Mouse (Mus musculus) limb, embryonic 13.5 days (tissue): ENCODE data around the gene Brd2. TPM values are rescaled to one million over a fixed set of nuclear protein-coding genes. Genes with fewer than 3 reads are reported as not detected.

Source experiments
- ATAC-seq: fragments of 200-750 bp; cut with Nextera tagmentation; 2 replicates; pipeline ENCODE4 v1.8.0; 2017; ENCODE audit warnings: low read depth, moderate number of reproducible peaks, moderate TSS enrichment; ENCODE audit not compliant: low FRiP score
- H3K27ac ChIP-seq: fragments of 300-500 bp; sonication (generic); 2 replicates; pipeline ENCODE4 v1.5.1; 2015; ENCODE audit warnings: inconsistent platforms, mild to moderate bottlenecking, moderate library complexity
- H3K27me3 ChIP-seq: fragments of 300-500 bp; sonication (generic); 2 replicates; pipeline ENCODE4 v1.6.1; 2015; ENCODE audit warnings: mild to moderate bottlenecking, inconsistent platforms
- H3K36me3 ChIP-seq: fragments of 300-500 bp; sonication (generic); 2 replicates; pipeline ENCODE4 v1.6.1; 2015; ENCODE audit warnings: inconsistent platforms, mild to moderate bottlenecking, moderate library complexity
- H3K4me1 ChIP-seq: fragments of 300-500 bp; sonication (generic); 2 replicates; pipeline ENCODE4 v1.6.1; 2015; ENCODE audit warnings: inconsistent platforms
- H3K4me2 ChIP-seq: fragments of 300-500 bp; sonication (generic); replicated peaks from 2 replicates; pipeline ENCODE4 v1.6.1; 2015; ENCODE audit warnings: inconsistent platforms, mild to moderate bottlenecking, moderate library complexity
- H3K4me3 ChIP-seq: fragments of 300-500 bp; sonication (generic); 2 replicates; pipeline ENCODE4 v1.5.1; 2015; ENCODE audit warnings: moderate library complexity, mild to moderate bottlenecking, inconsistent platforms
- H3K9ac ChIP-seq: fragments of 300-500 bp; sonication (generic); 2 replicates; pipeline ENCODE4 v1.6.1; 2015; ENCODE audit warnings: mild to moderate bottlenecking, inconsistent platforms
- H3K9me3 ChIP-seq: fragments of 300-500 bp; sonication (generic); 2 replicates; pipeline ENCODE4 v1.6.1; 2016; ENCODE audit warnings: inconsistent platforms
- WGBS: fragments of 180-500 bp; shearing (Covaris S2); methylation state at CpG from one replicate; pipeline ENCODE4 v1.1.7; 2015; 5-methylcytosine and 5-hydroxymethylcytosine counted together
- polyA plus RNA-seq: library from polyadenylated mRNA; unstranded; fragments of >200 nt; fragmentation: Nextera tagmentation; extraction: Ambion mirVana; gene quantifications from 2 replicates; pipeline ENCODE4 v1.2.1, GENCODE M21; 2015

Gene Brd2
- polyA plus RNA-seq, 1 experiment from 2014 or later, result 133 TPM

DNA sequence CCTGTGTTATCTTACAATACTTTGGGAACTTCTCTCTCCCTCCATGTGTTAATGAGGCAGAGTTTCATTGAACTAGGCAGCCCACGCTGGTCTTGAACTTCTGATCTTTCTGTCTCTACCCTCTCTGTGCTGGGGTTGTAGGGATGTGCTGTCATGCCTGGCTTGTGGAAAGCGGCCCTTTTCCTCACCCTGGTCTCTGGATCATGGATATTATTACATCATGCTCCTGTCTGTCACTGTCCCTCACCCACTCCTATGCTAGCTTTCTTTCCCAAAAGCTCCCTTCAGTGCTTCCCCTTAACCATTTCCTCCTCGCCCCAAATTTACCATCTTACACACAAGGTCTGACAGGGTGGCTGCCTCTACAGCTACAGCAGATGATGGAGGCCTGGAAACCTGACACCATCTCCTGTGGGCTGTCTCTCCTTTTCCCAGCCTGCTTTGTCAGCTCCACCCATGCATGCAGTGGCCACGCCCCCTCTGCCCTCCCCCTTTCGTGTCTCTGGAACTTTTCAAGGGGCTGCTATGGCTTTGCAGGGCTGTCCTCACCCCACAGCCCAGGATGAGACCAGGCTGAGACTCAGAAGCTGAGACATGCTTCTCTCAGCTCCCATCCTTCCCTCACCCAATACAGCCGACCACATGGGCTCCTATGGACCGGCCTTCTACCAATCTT, 29.1 kb downstream of the Brd2 start:
- peak; percentile 83 for ATAC-seq
- H3K4me1 ChIP-seq, result peaks cover 6% of the 10 kb centered on the region
- H3K4me2 ChIP-seq, result peak overlapping the region; percentile 43
- H3K4me3 ChIP-seq, result peak overlapping the region; percentile 12; the same call in 1 of the 2 replicates
- H3K27ac ChIP-seq, result no peak overlapping the region
- no peaks in the 10 kb centered on the region for H3K27me3 ChIP-seq
- 27% methylated on average over 7 of the region's 7 CpGs for WGBS
- H3K9me3 ChIP-seq, result no peaks in the 10 kb centered on the region
- H3K36me3 ChIP-seq, result no peaks in the 10 kb centered on the region
- H3K9ac ChIP-seq, result no peak overlapping the region

DNA sequence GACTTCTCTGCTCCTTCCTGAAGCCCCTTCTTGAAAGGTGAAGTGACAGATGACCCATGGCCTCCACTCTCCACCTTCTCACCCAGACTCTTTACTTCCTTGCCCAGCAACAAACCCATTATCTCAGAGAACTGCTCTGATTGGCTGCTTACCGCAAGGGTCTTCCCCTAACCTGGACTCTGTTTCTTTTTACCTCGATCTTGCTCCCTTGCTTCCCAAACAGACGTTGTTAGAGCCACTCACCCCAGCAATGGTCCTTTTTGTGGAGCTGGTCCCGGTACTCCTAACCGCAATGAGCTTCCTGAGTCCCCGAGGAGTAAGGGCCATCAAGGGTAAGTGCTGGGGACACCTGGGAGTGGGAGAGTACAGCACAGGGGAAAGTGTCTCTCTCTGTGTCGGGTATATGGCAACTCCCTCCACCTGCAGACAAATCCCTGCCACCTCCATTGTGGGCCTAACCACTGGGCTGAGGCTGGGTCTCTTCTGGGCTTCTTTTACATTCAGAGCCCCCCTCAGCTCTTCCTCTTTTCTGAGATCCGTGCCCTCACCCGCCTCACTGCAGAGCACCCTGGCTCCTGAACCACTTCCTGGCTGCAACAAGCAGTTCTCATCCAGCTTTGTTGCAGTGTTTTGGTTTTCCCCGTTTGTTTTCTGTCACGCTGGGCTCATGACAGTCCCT, 30.1 kb downstream of the Brd2 start, which contains the start of gene H2-Oa:
Gene H2-Oa, plus strand, starts transcription at position 144 of the 679 bp plus-strand sequence.
- Histone ChIP-seq H3K9me3 (no peaks in the 10 kb centered on the region), H3K4me2 (no peak within 1 kb of the TSS), H3K36me3 (no peaks in the 10 kb centered on the region), H3K4me1 (peaks cover 6% of the 10 kb centered on the region), H3K9ac (no peak within 1 kb of the TSS), H3K27me3 (no peaks in the 10 kb centered on the region), H3K4me3 (no peak within 1 kb of the TSS), H3K27ac (no peak within 1 kb of the TSS)
- WGBS, result 28% methylated on average over 11 of the region's 11 CpGs
- no peak for ATAC-seq

GRCm38 (mm10) chr17:34090923-34091322, 31.5 kb downstream of the Brd2 start:
- Histone ChIP-seq H3K27me3 (no peaks in the 10 kb centered on the region), H3K9ac (no peak overlapping the region), H3K4me2 (no peak overlapping the region), H3K27ac (no peak overlapping the region), H3K36me3 (no peaks in the 10 kb centered on the region), H3K9me3 (no peaks in the 10 kb centered on the region), H3K4me1 (peaks cover 6% of the 10 kb centered on the region), H3K4me3 (no peak overlapping the region)
- no peak for ATAC-seq
- WGBS, result 54% methylated on average over 7 of the region's 7 CpGs

GRCm38 (mm10) chr17:34088124-34088523, 34.3 kb downstream of the Brd2 start:
- no peak for ATAC-seq
- no peaks in the 10 kb centered on the region for H3K9me3 ChIP-seq
- WGBS, result 87% methylated on average over 11 of the region's 11 CpGs
- H3K4me2 ChIP-seq, result no peak overlapping the region
- H3K4me1 ChIP-seq, result peaks cover 3% of the 10 kb centered on the region
- H3K27me3 ChIP-seq, result 0 out of 2 replicates have a peak, but pooled peaks cover 2% of the 10 kb centered on the region
- no peak overlapping the region for H3K4me3 ChIP-seq
- H3K27ac ChIP-seq, result no peak overlapping the region
- no peak overlapping the region for H3K9ac ChIP-seq
- no peaks in the 10 kb centered on the region for H3K36me3 ChIP-seq

DNA sequence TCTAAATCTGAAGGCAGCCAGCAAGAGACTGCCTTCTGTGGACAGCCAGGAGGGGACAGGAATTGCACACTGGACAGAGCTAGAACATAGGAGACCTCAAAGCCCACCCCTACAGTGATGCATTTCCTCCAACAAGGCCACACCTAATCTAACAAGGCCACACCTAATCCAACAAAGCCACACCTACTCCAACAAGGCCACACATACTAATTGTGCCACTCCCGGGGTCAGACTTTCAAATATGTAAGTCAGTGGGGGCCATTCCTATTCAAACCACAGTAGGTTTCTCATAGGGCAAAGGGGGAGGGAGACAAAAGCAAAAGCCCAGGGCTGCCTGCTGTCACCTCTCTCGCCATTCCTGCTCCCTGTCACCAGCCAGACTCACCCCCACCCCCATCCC, 35.0 kb downstream of the Brd2 start:
- no peak overlapping the region for H3K4me2 ChIP-seq
- 60% methylated on average over 2 of the region's 2 CpGs for WGBS

GRCm38 (mm10) chr17:34083104-34083503, 39.3 kb downstream of the Brd2 start:
- Histone ChIP-seq H3K27ac (no peak overlapping the region), H3K4me3 (no peak overlapping the region), H3K9ac (peak overlapping the region; percentile 53), H3K9me3 (no peaks in the 10 kb centered on the region), H3K36me3 (no peaks in the 10 kb centered on the region), H3K4me1 (peaks cover 6% of the 10 kb centered on the region; the same call in 1 of the 2 replicates), H3K4me2 (peak overlapping the region; percentile 23), H3K27me3 (peaks cover 6% of the 10 kb centered on the region; the same call in 1 of the 2 replicates)
- 7% methylated on average over 8 of the region's 8 CpGs for WGBS
- no peak for ATAC-seq

More for the DNA sequence above, 35.0 kb downstream of the Brd2 start:
- Histone ChIP-seq H3K27ac (no peak overlapping the region), H3K4me3 (no peak overlapping the region), H3K9ac (no peak overlapping the region), H3K9me3 (no peaks in the 10 kb centered on the region), H3K36me3 (no peaks in the 10 kb centered on the region), H3K4me1 (peaks cover 6% of the 10 kb centered on the region; the same call in 1 of the 2 replicates), H3K27me3 (0 out of 2 replicates have a peak, but pooled peaks cover 6% of the 10 kb centered on the region)
- ATAC-seq, result no peak

DNA sequence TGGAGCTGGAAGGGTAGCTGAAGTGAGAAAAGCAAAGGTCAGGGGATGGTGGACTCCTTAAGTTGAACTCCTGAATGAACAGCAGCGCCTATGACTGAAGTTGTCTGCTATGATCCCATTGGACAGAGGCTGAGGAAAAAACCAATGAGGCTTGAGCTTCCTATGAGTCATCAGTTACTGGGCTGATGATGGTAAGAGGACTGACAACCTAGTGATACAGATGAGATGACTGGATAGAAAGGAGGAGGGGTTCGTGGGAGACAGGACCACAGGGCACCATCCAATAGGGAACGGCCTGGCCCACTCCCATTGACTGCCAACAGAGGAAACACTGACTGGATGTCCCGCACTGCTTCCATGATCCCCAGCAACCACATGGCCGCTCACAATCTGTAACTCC, 42.8 kb downstream of the Brd2 start:
- peak; percentile 81 for ATAC-seq
- Histone ChIP-seq H3K9me3 (no peaks in the 10 kb centered on the region; the same call in 1 of the 2 replicates), H3K36me3 (no peaks in the 10 kb centered on the region), H3K27me3 (peaks cover 29% of the 10 kb centered on the region), H3K27ac (no peak overlapping the region), H3K4me2 (no peak overlapping the region), H3K9ac (no peak overlapping the region), H3K4me3 (no peak overlapping the region), H3K4me1 (peaks cover 6% of the 10 kb centered on the region; the same call in 1 of the 2 replicates)
- WGBS, result 28% methylated on average over 5 of the region's 5 CpGs

GRCm38 (mm10) chr17:34079002-34079401, 43.4 kb downstream of the Brd2 start:
- H3K4me1 ChIP-seq, result peaks cover 6% of the 10 kb centered on the region; the same call in 1 of the 2 replicates
- ATAC-seq, result no peak
- no peaks in the 10 kb centered on the region; the same call in 1 of the 2 replicates for H3K9me3 ChIP-seq
- no peaks in the 10 kb centered on the region for H3K36me3 ChIP-seq
- H3K27ac ChIP-seq, result no peak overlapping the region
- H3K4me2 ChIP-seq, result no peak overlapping the region
- 86% methylated on average over 11 of the region's 11 CpGs for WGBS
- no peak overlapping the region for H3K9ac ChIP-seq
- H3K4me3 ChIP-seq, result no peak overlapping the region
- peaks cover 29% of the 10 kb centered on the region for H3K27me3 ChIP-seq

DNA sequence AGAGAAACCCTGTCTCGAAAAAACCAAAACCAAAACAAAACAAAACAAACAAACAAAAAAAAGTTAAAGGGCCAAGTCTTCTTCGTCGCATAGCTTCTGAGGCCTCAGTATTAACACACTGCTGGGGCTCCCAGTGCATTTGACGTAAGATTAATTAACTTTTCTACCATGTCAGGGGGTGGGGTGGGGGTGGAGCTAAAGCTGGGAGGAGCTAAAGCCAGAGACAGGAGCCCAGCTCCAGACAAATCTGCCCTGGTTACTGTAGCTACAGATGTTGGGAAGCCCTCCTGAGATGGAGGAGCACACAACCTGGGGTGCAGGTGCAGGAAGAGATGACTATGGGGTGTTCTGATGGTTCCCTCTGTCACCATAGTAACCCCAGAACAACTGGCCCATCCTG, 44.3 kb downstream of the Brd2 start:
- Histone ChIP-seq H3K27ac (no peak overlapping the region), H3K4me2 (no peak overlapping the region), H3K27me3 (peaks cover 27% of the 10 kb centered on the region), H3K36me3 (no peaks in the 10 kb centered on the region), H3K9ac (no peak overlapping the region), H3K4me1 (peaks cover 5% of the 10 kb centered on the region; the same call in 1 of the 2 replicates), H3K9me3 (no peaks in the 10 kb centered on the region; the same call in 1 of the 2 replicates), H3K4me3 (no peak overlapping the region)
- WGBS, result 64% methylated on average over 4 of the region's 4 CpGs
- ATAC-seq, result no peak

- H3K27ac ChIP-seq, result no peak overlapping the region
- H3K9ac ChIP-seq, result no peak overlapping the region
- H3K9me3 ChIP-seq, result no peaks in the 10 kb centered on the region; the same call in 1 of the 2 replicates
- H3K4me3 ChIP-seq, result no peak overlapping the region
- peaks cover 23% of the 10 kb centered on the region for H3K27me3 ChIP-seq
- no peaks in the 10 kb centered on the region for H3K36me3 ChIP-seq
- H3K4me2 ChIP-seq, result no peak overlapping the region
- no peaks in the 10 kb centered on the region for H3K4me1 ChIP-seq
- ATAC-seq, result no peak
- 1% methylated on average over 9 of the region's 9 CpGs for WGBS
Observed at GRCm38 (mm10) chr17:34077549-34077948, 44.9 kb downstream of the Brd2 start.

DNA sequence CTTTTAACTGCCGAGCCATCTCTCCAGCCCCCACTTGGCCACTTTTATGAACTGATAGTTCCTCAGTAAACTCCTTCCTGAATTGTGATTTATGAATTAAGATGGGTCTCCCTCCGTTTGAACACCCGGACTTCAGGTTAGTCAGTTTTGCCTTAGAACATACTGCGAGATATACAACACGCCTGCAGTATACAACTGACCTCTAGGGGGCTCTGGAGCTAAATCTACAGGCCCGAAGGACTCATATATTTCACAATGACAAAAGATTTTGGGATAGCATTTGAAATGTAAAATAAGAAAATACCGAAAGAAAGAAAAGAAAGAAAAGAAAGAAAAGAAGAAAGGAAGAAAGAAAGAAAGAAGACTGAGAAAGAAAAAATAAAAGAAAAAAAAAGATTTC, 47.2 kb downstream of the Brd2 start:
- H3K9ac ChIP-seq, result no peak overlapping the region
- WGBS, result 44% methylated on average over 7 of the region's 7 CpGs
- H3K9me3 ChIP-seq, result peaks cover 3% of the 10 kb centered on the region
- H3K4me3 ChIP-seq, result no peak overlapping the region
- no peak for ATAC-seq
- H3K4me1 ChIP-seq, result no peaks in the 10 kb centered on the region
- peaks cover 23% of the 10 kb centered on the region for H3K27me3 ChIP-seq
- H3K36me3 ChIP-seq, result no peaks in the 10 kb centered on the region
- no peak overlapping the region for H3K27ac ChIP-seq
- no peak overlapping the region for H3K4me2 ChIP-seq

DNA sequence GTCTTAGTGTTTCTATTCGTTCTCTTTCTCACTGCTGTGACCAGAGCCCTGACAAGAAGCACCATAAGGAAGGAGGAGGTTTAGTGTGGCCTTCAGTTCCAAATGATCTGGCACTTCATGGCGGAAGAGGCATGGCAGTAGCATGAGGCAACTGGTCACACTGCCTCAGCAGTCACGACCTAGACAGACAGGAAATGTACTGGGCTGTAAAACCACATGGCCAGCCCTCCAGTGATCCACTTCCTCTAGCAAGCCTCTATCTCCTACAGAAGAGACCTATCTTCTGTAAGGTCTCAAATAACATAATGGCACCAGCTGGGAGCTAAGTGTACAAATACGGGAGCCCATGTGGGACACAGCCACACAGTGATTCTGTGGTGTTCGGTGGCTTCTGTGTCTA, 50.3 kb downstream of the Brd2 start:
- Histone ChIP-seq H3K36me3 (no peaks in the 10 kb centered on the region), H3K27me3 (peaks cover 19% of the 10 kb centered on the region), H3K9ac (no peak overlapping the region), H3K27ac (no peak overlapping the region), H3K9me3 (peaks cover 4% of the 10 kb centered on the region), H3K4me3 (no peak overlapping the region), H3K4me1 (no peaks in the 10 kb centered on the region), H3K4me2 (no peak overlapping the region)
- no peak for ATAC-seq
- 74% methylated on average over 5 of the region's 5 CpGs for WGBS
